Mouse (Mus musculus) mature B cell (primary cell): ENCODE data around the gene Sh3rf1.

Experiments used
- in situ Hi-C: fragments of 300-500 bp; cut with MboI; formaldehyde crosslinking; loops from 2 replicates; pipeline ENCODE4 v1.14.3; 2019

Sh3rf1 gene

DNA sequence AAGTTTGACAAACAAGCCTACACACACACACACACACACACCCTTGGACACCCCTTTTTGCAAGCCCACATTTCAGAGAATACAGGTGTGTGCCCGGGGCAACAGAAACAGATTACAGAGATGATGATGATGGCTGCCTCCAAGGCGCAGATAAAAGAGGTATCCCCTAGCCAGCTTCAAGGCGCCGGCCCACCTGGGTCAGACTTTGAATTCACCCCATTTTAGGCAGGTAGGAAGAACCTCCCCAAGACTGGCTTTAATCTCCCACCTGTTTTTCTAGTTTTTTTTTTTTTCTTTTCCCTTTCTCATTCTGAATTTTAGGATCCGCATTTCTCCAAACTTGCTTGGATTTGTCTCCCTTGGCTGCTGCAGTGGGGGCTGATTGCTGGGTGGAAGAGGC, 389 bp upstream of the Sh3rf1 start:
- in situ Hi-C loops = no loop called here

- in situ Hi-C loops = no loop called here
Observed at GRCm38 (mm10) chr8:61224380-61225092, 864 bp downstream of the Sh3rf1 start.

GRCm38 (mm10) chr8:61225581-61226395, 2.1 kb downstream of the Sh3rf1 start:
- in situ Hi-C loops = no loop called here

DNA sequence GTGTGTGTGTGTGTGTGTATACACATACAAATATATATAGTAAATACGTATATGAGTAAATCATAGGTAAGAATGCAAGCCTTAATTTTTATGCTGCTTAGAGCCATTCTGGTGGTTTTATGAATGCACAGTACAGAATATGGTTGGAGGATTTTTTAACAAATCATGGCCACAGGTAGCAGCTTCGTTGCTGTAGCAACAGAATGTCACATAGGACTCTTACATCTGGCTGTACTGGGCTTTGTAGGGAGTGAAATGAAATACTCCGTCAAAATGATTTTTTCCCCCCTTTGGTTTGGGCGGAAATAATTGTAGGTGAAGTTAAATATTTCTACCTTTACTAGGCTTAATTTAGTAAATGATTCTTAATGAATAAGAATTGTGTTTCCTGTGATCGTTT, 3.0 kb downstream of the Sh3rf1 start:
- in situ Hi-C loops = no loop called here

- in situ Hi-C loops = no loop called here
Observed at GRCm38 (mm10) chr8:61228678-61229077, 5.0 kb downstream of the Sh3rf1 start.

DNA sequence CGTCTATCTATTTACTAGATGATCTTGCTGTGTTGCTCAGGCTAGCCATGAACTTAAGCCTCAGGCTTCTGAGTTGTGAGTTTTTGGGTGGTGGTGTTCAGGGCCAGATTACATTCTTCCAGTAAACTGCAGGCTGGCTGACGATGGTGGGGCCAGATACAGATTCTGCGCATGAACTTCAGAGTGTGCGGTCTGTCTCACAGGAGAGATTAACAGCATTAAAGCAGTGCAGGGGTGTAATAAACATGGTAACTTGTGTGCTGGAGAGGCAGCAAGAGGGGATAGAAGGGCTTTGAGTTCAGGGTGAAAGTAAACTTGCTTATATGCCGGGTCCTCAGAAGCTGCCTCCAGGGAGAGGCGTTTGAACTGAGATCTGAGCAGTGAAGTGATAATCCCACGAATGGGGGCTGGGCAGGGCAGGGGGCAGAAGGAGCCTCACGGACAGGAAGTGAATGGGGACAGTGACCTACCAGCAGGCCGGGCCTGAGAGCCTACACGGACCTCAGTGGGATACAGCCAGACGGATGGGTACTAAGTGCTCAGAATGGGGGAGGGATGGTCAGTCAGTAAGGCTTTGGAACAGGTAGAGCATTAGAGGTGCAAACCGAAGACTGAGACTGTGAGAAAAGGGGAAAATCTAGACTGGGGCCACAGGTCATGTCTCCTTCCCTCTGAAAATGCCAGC, 6.0 kb downstream of the Sh3rf1 start:
- in situ Hi-C loops = no loop called here

DNA sequence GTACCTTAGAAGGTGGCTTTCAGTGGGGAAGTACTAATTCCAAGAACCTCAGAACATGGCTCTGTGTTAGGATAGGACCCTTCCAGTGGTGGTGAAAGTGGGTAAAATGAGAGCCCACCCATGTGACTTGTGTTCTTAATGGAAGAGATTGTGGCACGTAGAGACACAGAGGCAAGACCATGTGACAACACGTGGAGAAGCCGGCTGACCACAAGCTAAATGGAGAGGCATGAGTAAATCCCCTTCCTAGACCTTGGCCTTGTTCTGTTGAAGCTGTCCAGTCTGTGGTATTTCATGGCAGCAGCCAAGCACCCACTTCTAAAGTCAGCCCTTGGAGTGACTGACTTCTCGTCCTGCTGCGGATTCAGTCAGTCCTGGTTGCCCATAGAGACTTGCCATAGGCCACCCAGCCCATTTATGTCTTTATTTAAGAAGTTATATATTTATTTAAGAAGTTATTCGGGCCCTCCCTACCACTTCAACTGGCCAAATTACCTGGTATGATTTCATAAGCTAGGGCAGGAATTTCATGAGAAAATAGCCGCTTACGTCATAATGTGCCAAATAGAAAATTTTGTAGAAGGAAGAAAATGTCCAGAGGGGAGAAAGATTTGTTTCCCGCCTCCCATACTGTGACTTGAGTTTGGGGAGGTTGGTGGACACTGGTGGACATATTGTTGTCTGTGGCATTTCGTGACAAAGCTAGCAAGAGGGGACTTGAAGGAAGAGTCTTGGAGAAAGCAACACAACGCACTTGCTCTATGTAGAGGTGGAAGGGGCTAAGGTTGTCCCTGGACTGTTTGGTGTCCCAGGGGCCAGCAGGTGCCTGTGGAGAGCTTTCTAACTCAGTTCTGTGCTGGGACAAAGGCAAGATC, 7.4 kb downstream of the Sh3rf1 start:
- in situ Hi-C loops = no loop called here

- in situ Hi-C loops = no loop called here
Observed at GRCm38 (mm10) chr8:61235499-61235898, 11.8 kb downstream of the Sh3rf1 start.

DNA sequence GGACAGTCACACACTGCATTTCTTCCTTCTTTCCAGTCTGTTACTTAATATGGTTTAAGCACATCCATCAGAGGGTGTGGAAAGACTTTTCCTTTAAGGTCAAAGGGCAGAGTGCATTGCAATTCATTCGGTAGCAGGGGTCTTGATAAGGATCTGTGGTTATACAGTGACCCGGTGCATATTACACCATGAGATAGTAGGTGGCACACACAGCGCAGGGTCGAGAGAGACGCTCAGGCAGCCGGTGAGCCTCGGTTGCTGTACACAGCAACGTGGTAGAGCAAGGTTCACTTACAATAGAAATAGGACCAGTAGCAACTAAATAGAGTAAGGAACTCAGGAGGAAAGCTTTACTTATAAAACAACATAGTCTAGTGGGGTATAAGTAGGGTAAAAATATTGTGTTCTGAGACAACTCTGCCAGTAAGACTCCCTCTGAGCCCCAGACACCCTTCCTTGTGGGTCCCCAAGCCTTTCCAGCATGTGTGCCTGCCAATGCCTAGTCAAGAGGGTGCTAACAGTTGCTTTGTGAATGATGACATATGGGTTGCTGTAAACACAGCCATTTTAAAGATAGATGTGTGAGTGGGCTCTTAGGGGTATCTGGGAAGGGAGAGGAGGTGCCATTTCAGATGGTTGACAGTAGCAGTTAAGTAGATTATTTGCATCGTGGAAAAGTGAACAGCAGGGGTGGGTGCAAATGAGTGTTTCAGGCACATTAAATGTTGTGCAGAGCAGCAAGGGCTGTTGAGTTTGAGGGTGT, 13.0 kb downstream of the Sh3rf1 start:
- in situ Hi-C loops = no loop called here

- in situ Hi-C loops = no loop called here
Observed at GRCm38 (mm10) chr8:61239576-61239975, 15.9 kb downstream of the Sh3rf1 start.

- in situ Hi-C loops = no loop called here
Observed at GRCm38 (mm10) chr8:61241229-61241628, 17.6 kb downstream of the Sh3rf1 start.

- in situ Hi-C loops = no loop called here
Observed at GRCm38 (mm10) chr8:61242896-61243295, 19.2 kb downstream of the Sh3rf1 start.

GRCm38 (mm10) chr8:61243491-61243890, 19.8 kb downstream of the Sh3rf1 start:
- in situ Hi-C loops = no loop called here

GRCm38 (mm10) chr8:61244157-61244556, 20.5 kb downstream of the Sh3rf1 start:
- in situ Hi-C loops = no loop called here

GRCm38 (mm10) chr8:61247270-61248025, 23.8 kb downstream of the Sh3rf1 start:
- in situ Hi-C loops = no loop called here

DNA sequence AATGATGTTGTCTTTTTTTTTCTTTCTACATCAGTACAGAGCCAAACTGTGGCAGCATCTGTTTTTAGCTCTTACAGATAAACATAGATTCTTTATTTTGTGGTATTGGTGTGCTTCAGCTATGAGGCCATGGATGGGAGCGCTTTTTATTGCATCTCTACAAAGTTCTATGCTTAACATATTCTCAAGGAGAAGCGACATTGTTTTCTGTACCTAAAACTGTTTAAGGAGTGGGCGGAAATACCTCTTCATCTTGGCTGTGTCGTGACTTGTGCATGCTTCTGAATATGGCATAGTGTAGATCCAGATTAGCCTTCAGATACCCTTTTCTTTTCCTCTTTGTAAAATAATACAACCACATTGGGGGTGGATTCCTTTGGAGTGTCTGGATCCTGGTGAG, 25.8 kb downstream of the Sh3rf1 start:
- in situ Hi-C loops = no loop called here

- in situ Hi-C loops = no loop called here
Observed at GRCm38 (mm10) chr8:61254196-61254595, 30.5 kb downstream of the Sh3rf1 start.

- in situ Hi-C loops = no loop called here
Observed at GRCm38 (mm10) chr8:61258828-61259227, 35.2 kb downstream of the Sh3rf1 start.

GRCm38 (mm10) chr8:61259526-61259925, 35.9 kb downstream of the Sh3rf1 start:
- in situ Hi-C loops = no loop called here

GRCm38 (mm10) chr8:61260530-61260929, 36.9 kb downstream of the Sh3rf1 start:
- in situ Hi-C loops = no loop called here
